Mouse (Mus musculus): Measurements from ENCODE around the gene Bsx. TPM values are rescaled to one million over a fixed set of nuclear protein-coding genes. Genes with fewer than 3 reads are reported as not detected.

The Bsx gene
- total and polyA plus RNA-seq, 3 experiments = not detected

DNA sequence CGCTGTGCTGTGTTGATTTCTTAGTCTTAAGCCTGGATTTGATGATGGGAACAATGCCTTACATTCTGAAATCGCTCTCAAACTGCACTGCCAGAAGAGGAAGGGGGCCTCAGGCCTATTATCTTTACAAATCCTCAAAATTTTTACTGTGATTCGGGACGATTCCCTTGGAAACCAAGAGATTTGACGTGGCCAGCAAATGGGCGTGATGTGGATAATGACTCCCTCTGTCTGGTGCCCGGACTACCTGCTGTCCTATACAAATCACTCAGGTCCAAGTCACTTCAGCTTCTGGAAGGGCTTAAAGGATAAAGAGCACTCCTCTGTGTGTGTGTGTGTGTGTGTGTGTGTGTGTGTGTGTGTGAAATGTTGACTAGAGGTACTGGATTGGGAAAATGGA is 35.0 kb downstream of the Bsx start:
- no peaks in the 10 kb centered on the region for H3K36me3 ChIP-seq (replicated peaks)
- TF ChIP-seq POLR2AphosphoS5 (IDR thresholded peaks at IDR 0.05; ENCODE audit: insufficient replicate concordance, low read depth, low read length) = no peak
- TF ChIP-seq TAL1 (conservative IDR thresholded peaks at IDR 0.05; ENCODE audit: low read depth, low read length) = no peak
- no peak for TF ChIP-seq CTCF (IDR thresholded peaks at IDR 0.05; ENCODE audit: low read depth, low read length)
- no peak for TF ChIP-seq GATA2 (IDR thresholded peaks at IDR 0.05; ENCODE audit: borderline replicate concordance, low read depth, low read length)
- TF ChIP-seq GATA1 (IDR thresholded peaks at IDR 0.05; ENCODE audit: borderline replicate concordance, low read length) = no peak
- no peak for DNase-seq (ENCODE audit: low spot score)

DNA sequence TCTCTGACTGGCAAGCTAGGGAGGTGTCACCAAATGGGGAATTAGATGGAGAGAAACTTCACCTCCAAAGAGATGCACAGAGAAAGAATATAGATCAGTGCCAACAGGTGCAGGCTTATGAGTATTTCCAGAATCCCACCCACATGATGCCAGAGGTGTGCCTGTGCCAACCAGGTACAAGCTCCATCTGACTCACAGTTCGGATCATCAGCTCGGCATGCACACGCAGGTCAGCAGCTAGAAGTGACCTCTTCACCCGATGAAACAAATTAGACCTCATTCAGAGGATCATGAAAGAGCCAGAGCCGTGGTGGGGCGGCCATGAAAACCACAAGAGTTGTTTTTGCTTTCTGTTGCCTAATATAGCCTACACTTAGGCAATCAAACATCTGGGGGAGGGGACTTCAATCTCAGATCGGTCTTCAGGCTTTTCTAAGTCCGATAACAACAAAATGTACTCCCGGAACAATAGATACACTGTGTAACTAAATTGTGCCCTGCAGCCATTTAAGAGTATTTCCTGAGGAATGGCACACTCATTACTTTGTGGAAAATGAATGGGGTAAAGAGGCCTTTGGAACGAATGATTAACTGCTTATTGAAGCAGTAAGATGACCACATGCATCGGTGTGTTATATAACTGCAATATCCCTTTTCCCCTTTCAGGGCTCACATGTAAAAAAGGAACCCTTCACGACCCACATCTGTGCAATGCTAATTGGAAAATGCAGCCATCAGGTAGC is 44.1 kb downstream of the Bsx start:
- Histone ChIP-seq H3K9me3 (replicated peaks) (no peaks in the 10 kb centered on the region), H3K4me3 (ENCODE audit: low read depth, low read length) (no peak overlapping the region), H3K36me3 (replicated peaks) (no peaks in the 10 kb centered on the region), H3K27me3 (ENCODE audit: insufficient read depth, low read length) (no peaks in the 10 kb centered on the region), H3K4me1 (ENCODE audit: insufficient read depth, low read depth, low read length) (no peaks in the 10 kb centered on the region)
- no peak for DNase-seq (ENCODE audit: low spot score)
- TF ChIP-seq GATA2 (IDR thresholded peaks at IDR 0.05; ENCODE audit: borderline replicate concordance, low read depth, low read length) (no peak), CTCF (IDR thresholded peaks at IDR 0.05; ENCODE audit: low read depth, low read length) (no peak), POLR2AphosphoS5 (IDR thresholded peaks at IDR 0.05; ENCODE audit: insufficient replicate concordance, low read depth, low read length) (no peak), TAL1 (conservative IDR thresholded peaks at IDR 0.05; ENCODE audit: low read depth, low read length) (no peak), GATA1 (IDR thresholded peaks at IDR 0.05; ENCODE audit: borderline replicate concordance, low read length) (no peak)
- no peak for ATAC-seq (ENCODE audit: extremely low read depth, insufficient number of reproducible peaks, low FRiP score, poor library complexity, severe bottlenecking)

More for the DNA sequence above, 35.0 kb downstream of the Bsx start:
- H3K9me3 ChIP-seq (replicated peaks) = no peaks in the 10 kb centered on the region
- no peak for ATAC-seq (ENCODE audit: extremely low read depth, insufficient number of reproducible peaks, low FRiP score, poor library complexity, severe bottlenecking)
- no peaks in the 10 kb centered on the region for H3K4me1 ChIP-seq (ENCODE audit: insufficient read depth, low read depth, low read length)
- no peak overlapping the region for H3K4me3 ChIP-seq (ENCODE audit: low read depth, low read length)
- no peaks in the 10 kb centered on the region for H3K27me3 ChIP-seq (ENCODE audit: insufficient read depth, low read length)

DNA sequence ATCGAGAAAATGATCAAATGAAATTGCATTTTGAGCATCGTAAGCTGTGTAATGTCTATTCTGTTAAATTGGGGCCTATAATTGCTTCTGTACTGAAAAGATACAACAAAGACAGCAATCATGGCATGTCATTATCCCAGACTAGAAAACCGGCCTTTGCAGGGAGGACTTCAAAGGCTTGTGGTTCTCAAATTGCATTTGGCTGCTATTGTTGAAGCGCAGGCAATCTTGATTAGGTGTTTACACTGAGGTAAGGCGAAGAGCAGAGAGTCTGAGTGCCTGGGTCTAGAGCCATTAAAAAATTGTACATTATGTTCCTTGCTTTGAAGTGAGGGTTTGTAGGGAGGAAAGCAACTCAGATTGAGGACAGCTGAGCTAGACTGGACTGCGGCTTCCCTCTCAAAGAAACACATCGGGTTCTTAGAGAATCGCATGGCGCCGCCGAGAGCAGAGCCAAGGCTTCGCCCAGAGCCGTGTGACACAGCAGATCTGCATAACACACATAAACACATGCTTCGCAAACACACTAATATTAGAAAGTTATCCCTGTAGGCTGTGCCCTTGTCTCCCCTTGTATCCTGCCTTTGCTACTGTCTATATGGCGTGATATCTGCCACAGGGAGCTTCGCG is 53.5 kb downstream of the Bsx start:
- ATAC-seq (ENCODE audit: extremely low read depth, insufficient number of reproducible peaks, low FRiP score, poor library complexity, severe bottlenecking) (no peak), DNase-seq (ENCODE audit: low spot score) (no peak)
- H3K4me1 ChIP-seq (ENCODE audit: insufficient read depth, low read depth, low read length) = no peaks in the 10 kb centered on the region
- H3K9me3 ChIP-seq (replicated peaks) = no peaks in the 10 kb centered on the region
- no peaks in the 10 kb centered on the region for H3K36me3 ChIP-seq (replicated peaks)
- H3K27me3 ChIP-seq (ENCODE audit: insufficient read depth, low read length) = no peaks in the 10 kb centered on the region
- TF ChIP-seq GATA1 (IDR thresholded peaks at IDR 0.05; ENCODE audit: borderline replicate concordance, low read length) (no peak), CTCF (IDR thresholded peaks at IDR 0.05; ENCODE audit: low read depth, low read length) (no peak), POLR2AphosphoS5 (IDR thresholded peaks at IDR 0.05; ENCODE audit: insufficient replicate concordance, low read depth, low read length) (no peak), GATA2 (IDR thresholded peaks at IDR 0.05; ENCODE audit: borderline replicate concordance, low read depth, low read length) (no peak)
- H3K4me3 ChIP-seq (ENCODE audit: low read depth, low read length) = no peak overlapping the region

Other genes starting within 250 kb of the Bsx start
- not detected in 2 replicates for gene Gm21915, start 203.5 kb upstream of the Bsx start, total RNA-seq (2014; fragmentation: Nextera tagmentation)
- 0.66 TPM in 1 of 2 replicates, not detected in the other for gene Gm21915, start 203.5 kb upstream of the Bsx start, total RNA-seq (2017)
- not detected in 2 replicates for gene Gm21915, start 203.5 kb upstream of the Bsx start, polyA plus RNA-seq (2012)
- gene Clmp, start 188.2 kb upstream of the Bsx start, total RNA-seq (2014; fragmentation: Nextera tagmentation) = not detected in 2 replicates
- 0.05 and 0.12 TPM in 2 replicates for gene Clmp, start 188.2 kb upstream of the Bsx start, total RNA-seq (2017)
- gene Clmp, start 188.2 kb upstream of the Bsx start, polyA plus RNA-seq (2012) = not detected in 2 replicates
- 1,343 and 1,357 TPM in 2 replicates for gene Hspa8, start 73.1 kb upstream of the Bsx start, total RNA-seq (2014; fragmentation: Nextera tagmentation)
- 3,642 and 4,293 TPM in 2 replicates for gene Hspa8, start 73.1 kb upstream of the Bsx start, total RNA-seq (2017)
- gene Hspa8, start 73.1 kb upstream of the Bsx start, polyA plus RNA-seq (2012) = 380 and 483 TPM in 2 replicates
- gene Jhy, start 90.0 kb downstream of the Bsx start, total RNA-seq (2014; fragmentation: Nextera tagmentation) = not detected in 2 replicates
- gene Jhy, start 90.0 kb downstream of the Bsx start, total RNA-seq (2017) = 0.44 TPM in 1 of 2 replicates, not detected in the other
- gene Jhy, start 90.0 kb downstream of the Bsx start, polyA plus RNA-seq (2012) = not detected in 2 replicates
- not detected in 2 replicates for gene Crtam, start 130.5 kb downstream of the Bsx start, total RNA-seq (2014; fragmentation: Nextera tagmentation)
- 0.05 and 0.06 TPM in 2 replicates for gene Crtam, start 130.5 kb downstream of the Bsx start, total RNA-seq (2017)
- not detected in 2 replicates for gene Crtam, start 130.5 kb downstream of the Bsx start, polyA plus RNA-seq (2012)

All from G1E (cell line).